Mouse (Mus musculus): ENCODE measurements around the gene Nfs1. TPM values are rescaled to one million over a fixed set of nuclear protein-coding genes. Genes with fewer than 3 reads are reported as not detected.

The Nfs1 gene
- polyA plus RNA-seq, 1 experiment from 2014 or later: 69.2 TPM

DNA sequence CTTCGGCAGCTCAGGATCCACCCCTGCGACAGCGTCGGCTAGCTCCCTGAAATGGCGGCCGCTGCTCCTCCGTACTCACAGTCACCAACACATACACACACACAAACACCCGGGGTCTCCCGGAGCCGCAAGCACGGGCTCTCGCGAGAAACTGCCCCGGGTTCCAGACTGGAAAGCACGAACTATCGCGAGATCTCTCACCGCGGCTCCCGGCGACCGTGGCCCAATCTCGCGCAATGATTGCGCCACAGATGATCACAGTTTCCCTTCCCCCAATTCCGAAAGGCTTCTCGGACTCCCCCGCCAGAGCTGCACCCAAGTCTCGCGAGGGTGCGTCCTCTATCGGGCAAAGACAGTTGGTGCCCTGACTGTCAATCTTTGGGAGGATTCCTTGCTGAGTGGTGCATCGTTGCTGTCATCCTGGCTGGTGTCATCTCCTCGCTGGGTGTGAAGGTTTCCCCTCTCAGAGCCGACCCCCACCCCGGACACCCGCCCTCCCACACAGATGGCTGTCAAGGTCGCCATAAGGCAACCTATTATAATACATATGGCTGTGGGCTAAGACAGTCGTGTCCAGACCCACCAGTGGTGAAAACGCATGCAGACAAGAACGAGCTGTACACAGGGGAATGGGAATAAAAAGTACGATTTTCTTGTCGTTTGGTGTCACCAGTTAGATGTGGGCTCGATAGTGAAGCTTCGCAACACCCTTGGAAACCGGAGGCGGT lies 36.3 kb upstream of the Nfs1 start, which contains the start of gene Rbm39:
Gene Rbm39 (minus strand): TSS at position 145 of the 728 bp plus-strand sequence.
- Histone ChIP-seq H3K4me2 (ENCODE audit: low read depth, low read length) (peak within 1 kb of the TSS; percentile 64), H3K9me3 (ENCODE audit: control insufficient read depth, low read length) (no peaks in the 10 kb centered on the region), H3K36me3 (ENCODE audit: control insufficient read depth, insufficient read depth, low read length) (peaks cover 2% of the 10 kb centered on the region; the same call in 1 of the 2 replicates), H3K4me1 (ENCODE audit: control insufficient read depth, insufficient read depth, low read length) (peaks cover 11% of the 10 kb centered on the region), H3K9ac (ENCODE audit: low read depth, low read length) (peak within 1 kb of the TSS; percentile 100), H3K27me3 (replicated peaks; ENCODE audit: control insufficient read depth, insufficient read depth, low read length) (no peaks in the 10 kb centered on the region), H3K4me3 (ENCODE audit: low read length) (peak within 1 kb of the TSS; percentile 98), H3K27ac (ENCODE audit: low read length) (peak within 1 kb of the TSS; percentile 96)
- WGBS: under 1% methylated on average over 47 of the region's 47 CpGs
- ATAC-seq: peak; percentile 96

- no peak; the same call in 1 of the 2 replicates for ATAC-seq
Measured at GRCm38 (mm10) chr2:156179796-156180093, 35.8 kb upstream of the Nfs1 start.

GRCm38 (mm10) chr2:156179046-156179795 lies 35.2 kb upstream of the Nfs1 start:
- ATAC-seq: peak; percentile 42
- H3K4me2 ChIP-seq (ENCODE audit: low read depth, low read length): peak overlapping the region; percentile 57
- under 1% methylated on average over 47 of the region's 47 CpGs for WGBS

More at GRCm38 (mm10) chr2:156179796-156180093, 35.8 kb upstream of the Nfs1 start:
- WGBS: under 1% methylated on average over 41 of the region's 41 CpGs
- peaks cover 2% of the 10 kb centered on the region; the same call in 1 of the 2 replicates for H3K36me3 ChIP-seq (ENCODE audit: control insufficient read depth, insufficient read depth, low read length)
- peak overlapping the region; percentile 98 for H3K4me3 ChIP-seq (ENCODE audit: low read length)
- H3K9ac ChIP-seq (ENCODE audit: low read depth, low read length): peak overlapping the region; percentile 100
- peaks cover 11% of the 10 kb centered on the region for H3K4me1 ChIP-seq (ENCODE audit: control insufficient read depth, insufficient read depth, low read length)
- H3K27ac ChIP-seq (ENCODE audit: low read length): peak overlapping the region; percentile 96
- H3K9me3 ChIP-seq (ENCODE audit: control insufficient read depth, low read length): no peaks in the 10 kb centered on the region
- H3K4me2 ChIP-seq (ENCODE audit: low read depth, low read length): no peak overlapping the region
- H3K27me3 ChIP-seq (replicated peaks; ENCODE audit: control insufficient read depth, insufficient read depth, low read length): no peaks in the 10 kb centered on the region

DNA sequence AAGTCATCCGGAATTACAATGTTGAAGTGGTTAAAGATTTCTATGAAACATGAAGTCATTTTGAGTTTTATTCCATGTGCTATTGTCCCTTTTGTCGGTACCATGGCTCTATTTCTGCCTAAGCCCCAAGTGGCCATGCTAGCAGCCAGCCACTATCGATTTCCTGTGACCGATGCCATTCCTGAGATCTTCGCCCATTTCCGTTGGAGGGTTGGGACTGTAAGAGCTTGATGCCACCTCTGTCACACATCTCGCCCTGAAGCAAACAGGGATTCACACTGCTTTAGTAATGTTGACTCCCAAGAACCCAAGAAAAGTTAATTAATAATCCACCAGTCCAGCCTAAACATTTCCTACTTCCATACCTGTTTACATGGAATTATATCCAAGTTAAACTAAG lies 33.7 kb upstream of the Nfs1 start:
- 62% methylated on average over 7 of the region's 7 CpGs for WGBS
- ATAC-seq: no peak

More at GRCm38 (mm10) chr2:156179046-156179795, 35.2 kb upstream of the Nfs1 start:
- H3K4me3 ChIP-seq (ENCODE audit: low read length): peak overlapping the region; percentile 98
- peak overlapping the region; percentile 96 for H3K27ac ChIP-seq (ENCODE audit: low read length)
- peaks cover 2% of the 10 kb centered on the region; the same call in 1 of the 2 replicates for H3K36me3 ChIP-seq (ENCODE audit: control insufficient read depth, insufficient read depth, low read length)
- H3K27me3 ChIP-seq (replicated peaks; ENCODE audit: control insufficient read depth, insufficient read depth, low read length): no peaks in the 10 kb centered on the region
- peaks cover 11% of the 10 kb centered on the region for H3K4me1 ChIP-seq (ENCODE audit: control insufficient read depth, insufficient read depth, low read length)
- H3K9ac ChIP-seq (ENCODE audit: low read depth, low read length): peak overlapping the region; percentile 100
- H3K9me3 ChIP-seq (ENCODE audit: control insufficient read depth, low read length): no peaks in the 10 kb centered on the region

GRCm38 (mm10) chr2:156177079-156177478 lies 33.1 kb upstream of the Nfs1 start:
- peaks cover 5% of the 10 kb centered on the region; the same call in 1 of the 2 replicates for H3K36me3 ChIP-seq (ENCODE audit: control insufficient read depth, insufficient read depth, low read length)
- H3K9ac ChIP-seq (ENCODE audit: low read depth, low read length): no peak overlapping the region
- no peak overlapping the region for H3K4me2 ChIP-seq (ENCODE audit: low read depth, low read length)
- peaks cover 11% of the 10 kb centered on the region for H3K4me1 ChIP-seq (ENCODE audit: control insufficient read depth, insufficient read depth, low read length)
- ATAC-seq: no peak
- H3K27ac ChIP-seq (ENCODE audit: low read length): no peak overlapping the region
- H3K4me3 ChIP-seq (ENCODE audit: low read length): no peak overlapping the region
- no peaks in the 10 kb centered on the region for H3K9me3 ChIP-seq (ENCODE audit: control insufficient read depth, low read length)
- WGBS: 78% methylated on average over 6 of the region's 6 CpGs
- no peaks in the 10 kb centered on the region for H3K27me3 ChIP-seq (replicated peaks; ENCODE audit: control insufficient read depth, insufficient read depth, low read length)

More for the DNA sequence above, 33.7 kb upstream of the Nfs1 start:
- no peaks in the 10 kb centered on the region for H3K27me3 ChIP-seq (replicated peaks; ENCODE audit: control insufficient read depth, insufficient read depth, low read length)
- peaks cover 4% of the 10 kb centered on the region; the same call in 1 of the 2 replicates for H3K36me3 ChIP-seq (ENCODE audit: control insufficient read depth, insufficient read depth, low read length)
- H3K4me3 ChIP-seq (ENCODE audit: low read length): peak overlapping the region; percentile 30
- H3K27ac ChIP-seq (ENCODE audit: low read length): no peak overlapping the region
- peaks cover 11% of the 10 kb centered on the region for H3K4me1 ChIP-seq (ENCODE audit: control insufficient read depth, insufficient read depth, low read length)
- no peak overlapping the region for H3K9ac ChIP-seq (ENCODE audit: low read depth, low read length)
- no peaks in the 10 kb centered on the region for H3K9me3 ChIP-seq (ENCODE audit: control insufficient read depth, low read length)
- peak overlapping the region; percentile 55 for H3K4me2 ChIP-seq (ENCODE audit: low read depth, low read length)

GRCm38 (mm10) chr2:156166557-156166956 lies 22.6 kb upstream of the Nfs1 start:
- no peak overlapping the region for H3K4me2 ChIP-seq (ENCODE audit: low read depth, low read length)
- peaks cover 14% of the 10 kb centered on the region for H3K36me3 ChIP-seq (ENCODE audit: control insufficient read depth, insufficient read depth, low read length)
- H3K9me3 ChIP-seq (ENCODE audit: control insufficient read depth, low read length): no peaks in the 10 kb centered on the region
- ATAC-seq: no peak
- 92% methylated on average over 5 of the region's 5 CpGs for WGBS
- no peak overlapping the region for H3K9ac ChIP-seq (ENCODE audit: low read depth, low read length)
- H3K4me1 ChIP-seq (ENCODE audit: control insufficient read depth, insufficient read depth, low read length): no peaks in the 10 kb centered on the region
- H3K27me3 ChIP-seq (replicated peaks; ENCODE audit: control insufficient read depth, insufficient read depth, low read length): no peaks in the 10 kb centered on the region
- no peak overlapping the region for H3K4me3 ChIP-seq (ENCODE audit: low read length)
- no peak overlapping the region for H3K27ac ChIP-seq (ENCODE audit: low read length)

DNA sequence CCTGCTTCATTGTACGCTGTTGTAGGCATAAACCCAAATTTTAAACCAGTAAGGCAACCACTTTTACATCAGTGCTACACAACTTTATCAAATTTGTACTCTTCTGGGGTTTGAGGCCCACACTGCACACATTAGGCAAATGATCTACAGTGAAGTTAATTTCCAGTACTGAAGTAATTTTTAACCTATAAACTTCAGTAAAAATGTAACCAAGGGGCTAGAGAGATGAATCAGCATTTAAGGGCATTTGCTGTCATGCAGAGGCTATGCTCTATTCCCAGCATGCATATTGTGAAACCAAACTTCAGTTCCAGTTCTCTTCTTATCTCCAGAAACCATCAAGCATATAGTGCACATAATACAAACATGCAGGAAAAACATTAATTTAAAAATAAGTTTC lies 21.5 kb upstream of the Nfs1 start:
- 92% methylated on average over 1 of the region's 1 CpGs for WGBS
- Histone ChIP-seq H3K9me3 (ENCODE audit: control insufficient read depth, low read length) (no peaks in the 10 kb centered on the region), H3K4me1 (ENCODE audit: control insufficient read depth, insufficient read depth, low read length) (no peaks in the 10 kb centered on the region)

GRCm38 (mm10) chr2:156151538-156151937 lies 7.6 kb upstream of the Nfs1 start:
- Histone ChIP-seq H3K4me3 (ENCODE audit: low read length) (no peak overlapping the region), H3K36me3 (ENCODE audit: control insufficient read depth, insufficient read depth, low read length) (peaks cover 4% of the 10 kb centered on the region; the same call in 1 of the 2 replicates), H3K4me1 (ENCODE audit: control insufficient read depth, insufficient read depth, low read length) (no peaks in the 10 kb centered on the region; the same call in 1 of the 2 replicates), H3K27ac (ENCODE audit: low read length) (no peak overlapping the region), H3K9ac (ENCODE audit: low read depth, low read length) (no peak overlapping the region), H3K4me2 (ENCODE audit: low read depth, low read length) (no peak overlapping the region), H3K9me3 (ENCODE audit: control insufficient read depth, low read length) (no peaks in the 10 kb centered on the region), H3K27me3 (replicated peaks; ENCODE audit: control insufficient read depth, insufficient read depth, low read length) (no peaks in the 10 kb centered on the region)
- ATAC-seq: no peak

More for the DNA sequence above, 21.5 kb upstream of the Nfs1 start:
- Histone ChIP-seq H3K9ac (ENCODE audit: low read depth, low read length) (no peak overlapping the region), H3K36me3 (ENCODE audit: control insufficient read depth, insufficient read depth, low read length) (peaks cover 12% of the 10 kb centered on the region), H3K4me2 (ENCODE audit: low read depth, low read length) (no peak overlapping the region), H3K27ac (ENCODE audit: low read length) (no peak overlapping the region), H3K27me3 (replicated peaks; ENCODE audit: control insufficient read depth, insufficient read depth, low read length) (no peaks in the 10 kb centered on the region), H3K4me3 (ENCODE audit: low read length) (no peak overlapping the region)
- no peak for ATAC-seq

- Histone ChIP-seq H3K4me3 (ENCODE audit: low read length) (no peak overlapping the region), H3K9me3 (ENCODE audit: control insufficient read depth, low read length) (no peaks in the 10 kb centered on the region), H3K4me2 (ENCODE audit: low read depth, low read length) (no peak overlapping the region), H3K27ac (ENCODE audit: low read length) (no peak overlapping the region), H3K9ac (ENCODE audit: low read depth, low read length) (no peak overlapping the region), H3K36me3 (ENCODE audit: control insufficient read depth, insufficient read depth, low read length) (peaks cover 3% of the 10 kb centered on the region; the same call in 1 of the 2 replicates), H3K27me3 (replicated peaks; ENCODE audit: control insufficient read depth, insufficient read depth, low read length) (no peaks in the 10 kb centered on the region), H3K4me1 (ENCODE audit: control insufficient read depth, insufficient read depth, low read length) (peaks cover 5% of the 10 kb centered on the region)
- no peak for ATAC-seq
- WGBS: 85% methylated on average over 3 of the region's 3 CpGs
Measured at GRCm38 (mm10) chr2:156147316-156147915, 3.4 kb upstream of the Nfs1 start.

All from intestine, embryonic 16.5 days (tissue).